7 mouse cellular contexts compared by ENCODE assay signal in the genomic region with DNA sequence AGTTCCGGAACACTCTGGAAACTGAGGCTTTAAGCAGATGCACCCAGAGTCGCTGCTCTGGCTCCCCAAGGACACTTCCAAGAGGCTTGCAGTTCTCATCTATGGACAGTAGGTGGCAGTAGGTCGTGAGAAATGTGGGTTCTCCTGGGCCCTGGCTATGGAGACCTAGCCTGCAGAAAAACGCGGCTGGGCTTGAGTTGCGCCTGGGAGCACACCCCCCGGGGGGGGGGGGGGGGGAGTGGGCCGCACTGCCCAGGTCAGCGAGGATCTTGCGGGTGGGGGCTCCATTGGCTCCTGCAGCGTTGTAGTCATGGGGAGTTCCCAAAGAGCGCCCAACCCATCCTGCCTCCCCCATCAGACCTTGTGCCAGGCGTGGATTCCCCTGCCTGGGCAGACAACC.
A peak's percentile ranks its signal among the peaks of the same experiment; 100 is the strongest.
DNase-seq lines count a peak whose midpoint lies in the region; ATAC-seq and TF ChIP-seq lines count a peak whose summit lies in the region.

No protein-coding gene starts in this region.

- H3K27me3 ChIP-seq in intestine, postnatal 0 days (replicated peaks; ENCODE audit: control insufficient read depth, insufficient read depth, low read length): peaks cover 3% of the 10 kb centered on the region; the same call in 1 of the 2 replicates
- H3K27me3 ChIP-seq in midbrain, embryonic 11.5 days (ENCODE audit: control insufficient read depth, insufficient read depth, low read length): no peaks in the 10 kb centered on the region

- H3K4me3 ChIP-seq in intestine, postnatal 0 days (ENCODE audit: low read depth, low read length): no peak overlapping the region
- H3K4me3 ChIP-seq in midbrain, embryonic 11.5 days (ENCODE audit: low read depth, low read length): peak overlapping the region; percentile 25

- peak overlapping the region; percentile 57 for H3K4me2 ChIP-seq in intestine, postnatal 0 days (replicated peaks; ENCODE audit: low read depth)
- H3K4me2 ChIP-seq in midbrain, embryonic 11.5 days: peak overlapping the region; percentile 51

- H3K9me3 ChIP-seq in intestine, postnatal 0 days (ENCODE audit: control insufficient read depth): no peaks in the 10 kb centered on the region
- H3K9me3 ChIP-seq in midbrain, embryonic 11.5 days (ENCODE audit: control insufficient read depth, low read length): no peaks in the 10 kb centered on the region

- WGBS in intestine, postnatal 0 days: under 1% methylated on average over 12 of the region's 13 CpGs
- 4% methylated on average over 11 of the region's 13 CpGs for WGBS in midbrain, embryonic 11.5 days

- intact Hi-C loops in left cerebral cortex, postnatal 36 days (cut with DNase I): loop anchor here (2.0 kb wide), 1 partner anchor 824 kb away; no protein-coding TSS in a partner anchor

- H3K9ac ChIP-seq in intestine, postnatal 0 days (ENCODE audit: low read depth, low read length): no peak overlapping the region
- H3K9ac ChIP-seq in midbrain, embryonic 11.5 days (ENCODE audit: low read length): peak overlapping the region; percentile 54; the same call in 1 of the 2 replicates

- H3K36me3 ChIP-seq in intestine, postnatal 0 days (ENCODE audit: control insufficient read depth, insufficient read depth): no peaks in the 10 kb centered on the region
- no peaks in the 10 kb centered on the region for H3K36me3 ChIP-seq in midbrain, embryonic 11.5 days (ENCODE audit: control insufficient read depth, insufficient read depth, low read length)

- no peaks in the 10 kb centered on the region for H3K4me1 ChIP-seq in intestine, postnatal 0 days (replicated peaks; ENCODE audit: control insufficient read depth, insufficient read depth, low read length)
- H3K4me1 ChIP-seq in midbrain, embryonic 11.5 days (ENCODE audit: control insufficient read depth, insufficient read depth, low read length): peaks cover 14% of the 10 kb centered on the region

- peak; percentile 91 for TF ChIP-seq CTCF in intestine, postnatal 0 days (IDR thresholded peaks at IDR 0.05; ENCODE audit: low read depth)

- no peak overlapping the region for H3K27ac ChIP-seq in intestine, postnatal 0 days (ENCODE audit: low read depth, low read length)
- H3K27ac ChIP-seq in midbrain, embryonic 11.5 days (ENCODE audit: low read depth, low read length): no peak overlapping the region

- peak; percentile 89 for ATAC-seq in granulocyte monocyte progenitor cell, adult 5-6 weeks (replicated peaks; ENCODE audit: poor library complexity, severe bottlenecking)
- ATAC-seq in intestine, postnatal 0 days: peak; percentile 71
- peak; percentile 93 for ATAC-seq in midbrain, embryonic 11.5 days (ENCODE audit: low FRiP score)

- peak; percentile 68 for DNase-seq in adrenal gland, adult 8-10 months
- peak; percentile 94 for DNase-seq in embryo, embryonic 9.5 days (ENCODE audit: extremely low spot score)
- peak; percentile 68 to 73 for DNase-seq in left cerebral cortex, postnatal 36 days (ENCODE audit: low spot score in 2 of 2)
- peak; percentile 99 for DNase-seq in midbrain, embryonic 11.5 days (ENCODE audit: low spot score, missing footprints)
- peak; percentile 92 for DNase-seq in skeletal muscle tissue, adult 2 months (ENCODE audit: low read depth, low spot score)
